Mouse (Mus musculus) MEL (cell line): ENCODE measurements at regions not wholly inside any gene's neighbourhood (a gene's known extent, or its start where the extent isn't known, plus 50 kb on each side); places are given as distances from the start of the nearest gene placed in this dataset.

Experiments
- CTCF ChIP-seq, 3 experiments: IDR thresholded peaks in 2 of 3; conservative IDR thresholded peaks in 1 of 3; 2 replicates each; pipeline ENCODE4 v1.5.1; 2011 to 2012; ENCODE audit warnings: low read length in 3 of 3, low read depth in 2 of 3, mild to moderate bottlenecking in 2 of 3, improper control_type of control experiment in 1 of 3, inconsistent platforms in 1 of 3, mixed read lengths in 1 of 3, moderate library complexity in 1 of 3; ENCODE audit not compliant: control insufficient read depth in 1 of 3, insufficient read depth in 1 of 3, poor library complexity in 1 of 3, severe bottlenecking in 1 of 3
- EP300 ChIP-seq, 2 experiments: IDR thresholded peaks; 2 replicates each; pipeline ENCODE4 v1.6.1; 2011; ENCODE audit warnings: improper control_type of control experiment in 2 of 2, low read length in 2 of 2, low read depth in 1 of 2, mild to moderate bottlenecking in 1 of 2
- POLR2A ChIP-seq, 2 experiments: IDR thresholded peaks; 2 replicates each; pipeline ENCODE4 v1.6.1; 2011 to 2012; ENCODE audit warnings: low read length in 2 of 2, mild to moderate bottlenecking in 2 of 2, control low read depth in 1 of 2, improper control_type of control experiment in 1 of 2, low read depth in 1 of 2, moderate library complexity in 1 of 2; ENCODE audit not compliant: control insufficient read depth in 1 of 2, insufficient read depth in 1 of 2, poor library complexity in 1 of 2

GRCm38 (mm10) chr1:119305315-119305976, 116.6 kb downstream of the Inhbb start:
- TF ChIP-seq EP300 (IDR thresholded peaks at IDR 0.05; ENCODE audit: low read depth in 1 of 2, low read length in 2 of 2): no peak
- no peak for TF ChIP-seq POLR2A (IDR thresholded peaks at IDR 0.05; ENCODE audit: control insufficient read depth in 1 of 2, insufficient read depth in 1 of 2, low read depth in 1 of 2, low read length in 2 of 2, poor library complexity in 1 of 2)
- no peak for TF ChIP-seq CTCF (IDR thresholded peaks at IDR 0.05 in 2 of 3, conservative IDR thresholded peaks at IDR 0.05 in 1 of 3; ENCODE audit: control insufficient read depth in 1 of 3, insufficient read depth in 1 of 3, low read depth in 2 of 3, low read length in 3 of 3, poor library complexity in 1 of 3, severe bottlenecking in 1 of 3)
